Mouse (Mus musculus): ENCODE data around the gene G0s2. TPM values are rescaled to one million over a fixed set of nuclear protein-coding genes. Genes with fewer than 3 reads are reported as not detected.

Gene G0s2
- total and polyA plus RNA-seq, 3 experiments: not detected

- in situ Hi-C loops (cut with MboI; ENCODE audit: low pct_ligation_motif_present, low pct_unique_long_range_greater_than_20kb, low sequenced_read_pairs): no loop called here
- Histone ChIP-seq H3K9ac (ENCODE audit: insufficient read depth, low read depth) (no peak overlapping the region), H3K9me3 (replicated peaks; ENCODE audit: low read length) (no peaks in the 10 kb centered on the region), H3K27ac (ENCODE audit: insufficient read depth, low read depth) (no peak overlapping the region), H3K4me3 (replicated peaks in 1 of 3; ENCODE audit: low read depth in 2 of 3, low read length in 2 of 3, poor library complexity in 1 of 3) (no peak overlapping the region), H3K4me2 (ENCODE audit: insufficient read depth, low read depth, poor library complexity, severe bottlenecking) (no peak overlapping the region), H3K36me3 (replicated peaks in 1 of 2; ENCODE audit: control insufficient read depth in 1 of 2, insufficient read depth in 1 of 2, low read length in 1 of 2) (no peaks in the 10 kb centered on the region), H3K27me3 (replicated peaks) (no peaks in the 10 kb centered on the region), H3K79me2 (replicated peaks; ENCODE audit: control insufficient read depth, extremely low read depth, insufficient read depth, poor library complexity, severe bottlenecking) (no peaks in the 10 kb centered on the region), H3K4me1 (ENCODE audit: control insufficient read depth in 1 of 2, insufficient read depth in 2 of 2) (peaks cover 0 to 4% of the 10 kb centered on the region in 2 experiments; a peak in 1 of 4 replicates)
- no peak for TF ChIP-seq JUND (conservative IDR thresholded peaks at IDR 0.05; ENCODE audit: low read depth, low read length)
- dilution Hi-C loops (cut with MboI; ENCODE audit: extremely low pct_ligation_motif_present, extremely low pct_unique_long_range_greater_than_20kb, low sequenced_read_pairs): no loop called here
- DNase-seq (ENCODE audit: extremely low read depth): no peak
These were observed 20.0 kb upstream of the G0s2 start for GRCm38 (mm10) chr1:193293039-193293438.

- H3K79me2 ChIP-seq (replicated peaks; ENCODE audit: control insufficient read depth, extremely low read depth, insufficient read depth, poor library complexity, severe bottlenecking): no peaks in the 10 kb centered on the region
- H3K9me3 ChIP-seq (replicated peaks; ENCODE audit: low read length): no peaks in the 10 kb centered on the region
- H3K27ac ChIP-seq (ENCODE audit: insufficient read depth, low read depth): no peak overlapping the region
- H3K4me1 ChIP-seq (ENCODE audit: control insufficient read depth in 1 of 2, insufficient read depth in 2 of 2): peaks cover 0 to 4% of the 10 kb centered on the region in 2 experiments; a peak in 1 of 4 replicates
- no peak overlapping the region for H3K9ac ChIP-seq (ENCODE audit: insufficient read depth, low read depth)
- no peak overlapping the region for H3K4me2 ChIP-seq (ENCODE audit: insufficient read depth, low read depth, poor library complexity, severe bottlenecking)
- no peak for TF ChIP-seq GABPA (IDR thresholded peaks at IDR 0.05; ENCODE audit: insufficient replicate concordance, low read depth, low read length)
- no peak for TF ChIP-seq E2F4 (IDR thresholded peaks at IDR 0.05; ENCODE audit: insufficient replicate concordance, low read depth, low read length)
- no peak for TF ChIP-seq TBP (conservative IDR thresholded peaks at IDR 0.05; ENCODE audit: low read depth, low read length)
- TF ChIP-seq CHD1 (IDR thresholded peaks at IDR 0.05; ENCODE audit: low read depth, low read length): no peak
- no peak for TF ChIP-seq ZC3H11A (IDR thresholded peaks at IDR 0.05; ENCODE audit: low read depth, low read length)
- TF ChIP-seq UBTF (IDR thresholded peaks at IDR 0.05; ENCODE audit: low read depth, low read length): no peak
- no peak for TF ChIP-seq POLR2AphosphoS2 (IDR thresholded peaks at IDR 0.05; ENCODE audit: low read depth, low read length)
- TF ChIP-seq USF1 (IDR thresholded peaks at IDR 0.05; ENCODE audit: low read depth, low read length): no peak
- TF ChIP-seq IRF4 (IDR thresholded peaks at IDR 0.05; ENCODE audit: low read depth, low read length): no peak
- no peak for TF ChIP-seq ZNF384 (IDR thresholded peaks at IDR 0.05; ENCODE audit: low read depth, low read length)
- no peak for TF ChIP-seq EP300 (IDR thresholded peaks at IDR 0.05; ENCODE audit: low read length)
- TF ChIP-seq MEF2A (IDR thresholded peaks at IDR 0.05; ENCODE audit: borderline replicate concordance, low read depth, low read length): no peak
- no peak for TF ChIP-seq TCF12 (IDR thresholded peaks at IDR 0.05; ENCODE audit: low read depth, low read length)
- H3K36me3 ChIP-seq (replicated peaks in 1 of 2; ENCODE audit: control insufficient read depth in 1 of 2, insufficient read depth in 1 of 2, low read length in 1 of 2): no peaks in the 10 kb centered on the region
- H3K4me3 ChIP-seq (replicated peaks in 1 of 3; ENCODE audit: low read depth in 2 of 3, low read length in 2 of 3, poor library complexity in 1 of 3): no peak overlapping the region
- no peaks in the 10 kb centered on the region for H3K27me3 ChIP-seq (replicated peaks)
- in situ Hi-C loops (cut with MboI; ENCODE audit: low pct_ligation_motif_present, low pct_unique_long_range_greater_than_20kb, low sequenced_read_pairs): no loop called here
- dilution Hi-C loops (cut with MboI; ENCODE audit: extremely low pct_ligation_motif_present, extremely low pct_unique_long_range_greater_than_20kb, low sequenced_read_pairs): no loop called here
- DNase-seq (ENCODE audit: extremely low read depth): no peak
These were observed 17.7 kb upstream of the G0s2 start for GRCm38 (mm10) chr1:193290686-193291085.

GRCm38 (mm10) chr1:193289914-193290313 is 16.9 kb upstream of the G0s2 start:
- Histone ChIP-seq H3K36me3 (replicated peaks in 1 of 2; ENCODE audit: control insufficient read depth in 1 of 2, insufficient read depth in 1 of 2, low read length in 1 of 2) (no peaks in the 10 kb centered on the region), H3K9me3 (replicated peaks; ENCODE audit: low read length) (no peaks in the 10 kb centered on the region), H3K9ac (ENCODE audit: insufficient read depth, low read depth) (no peak overlapping the region), H3K27me3 (replicated peaks) (no peaks in the 10 kb centered on the region), H3K4me3 (replicated peaks in 1 of 3; ENCODE audit: low read depth in 2 of 3, low read length in 2 of 3, poor library complexity in 1 of 3) (no peak overlapping the region), H3K4me2 (ENCODE audit: insufficient read depth, low read depth, poor library complexity, severe bottlenecking) (no peak overlapping the region), H3K79me2 (replicated peaks; ENCODE audit: control insufficient read depth, extremely low read depth, insufficient read depth, poor library complexity, severe bottlenecking) (no peaks in the 10 kb centered on the region), H3K27ac (ENCODE audit: insufficient read depth, low read depth) (no peak overlapping the region), H3K4me1 (ENCODE audit: control insufficient read depth in 1 of 2, insufficient read depth in 2 of 2) (peaks cover 0 to 4% of the 10 kb centered on the region in 2 experiments; a peak in 1 of 4 replicates)
- dilution Hi-C loops (cut with MboI; ENCODE audit: extremely low pct_ligation_motif_present, extremely low pct_unique_long_range_greater_than_20kb, low sequenced_read_pairs): no loop called here
- no peak for DNase-seq (ENCODE audit: extremely low read depth)
- in situ Hi-C loops (cut with MboI; ENCODE audit: low pct_ligation_motif_present, low pct_unique_long_range_greater_than_20kb, low sequenced_read_pairs): no loop called here
- TF ChIP-seq CTCF (conservative IDR thresholded peaks at IDR 0.05 in 1 of 2, IDR thresholded peaks at IDR 0.05 in 1 of 2; ENCODE audit: low read depth in 2 of 2, low read length in 2 of 2) (no peak), ZC3H11A (IDR thresholded peaks at IDR 0.05; ENCODE audit: low read depth, low read length) (no peak), POLR2AphosphoS2 (IDR thresholded peaks at IDR 0.05; ENCODE audit: low read depth, low read length) (no peak), EP300 (IDR thresholded peaks at IDR 0.05; ENCODE audit: low read length) (no peak), SMC3 (IDR thresholded peaks at IDR 0.05; ENCODE audit: low read depth, low read length) (no peak), POLR2A (IDR thresholded peaks at IDR 0.05; ENCODE audit: low read depth, low read length) (no peak), MAFK (IDR thresholded peaks at IDR 0.05; ENCODE audit: insufficient replicate concordance, low read length) (no peak), ZKSCAN1 (IDR thresholded peaks at IDR 0.05; ENCODE audit: borderline replicate concordance, low read depth, low read length) (no peak), MAZ (IDR thresholded peaks at IDR 0.05; ENCODE audit: low read depth, low read length) (no peak), HCFC1 (IDR thresholded peaks at IDR 0.05; ENCODE audit: low read depth, low read length) (no peak)
